Mouse (Mus musculus) liver, adult 2 months (tissue): ENCODE measurements at regions not wholly inside any gene's neighbourhood (a gene's known extent, or its start where the extent isn't known, plus 50 kb on each side); places are given as distances from the start of the nearest gene placed in this dataset.

Source experiments
- CTCF ChIP-seq: fragments of 200-500 bp; IDR thresholded peaks from 2 replicates; pipeline ENCODE4 v1.5.1; 2011; ENCODE audit warnings: low read depth, low read length, control low read depth
- POLR2A ChIP-seq: fragments of 200-500 bp; IDR thresholded peaks from 2 replicates; pipeline ENCODE4 v1.6.1; 2011; ENCODE audit warnings: low read length, control low read depth; ENCODE audit not compliant: insufficient read depth; ENCODE audit errors: extremely low read depth

- TF ChIP-seq CTCF, result no peak
- TF ChIP-seq POLR2A, result no peak
These were observed 64.2 kb upstream of the Tanc2 start for GRCm38 (mm10) chr11:105525608-105526007.
